Mouse (Mus musculus) liver, embryonic 15.5 days (tissue): ENCODE measurements around the gene Lpp. TPM values are rescaled to one million over a fixed set of nuclear protein-coding genes. Genes with fewer than 3 reads are reported as not detected.

Experiments used
- ATAC-seq: fragments of 200-750 bp; cut with Nextera tagmentation; 2 replicates; pipeline ENCODE4 v1.8.0; 2017; ENCODE audit warnings: moderate number of reproducible peaks, mild to moderate bottlenecking, moderate library complexity; ENCODE audit not compliant: insufficient read depth
- H3K27ac ChIP-seq: fragments of 300-500 bp; sonication (generic); replicated peaks from 2 replicates; pipeline ENCODE4 v1.5.1; 2015; ENCODE audit warnings: mild to moderate bottlenecking, inconsistent platforms
- H3K27me3 ChIP-seq: fragments of 300-500 bp; sonication (generic); 2 replicates; pipeline ENCODE4 v1.6.1; 2015; ENCODE audit warnings: mild to moderate bottlenecking, inconsistent platforms
- H3K36me3 ChIP-seq: fragments of 300-500 bp; sonication (generic); replicated peaks from 2 replicates; pipeline ENCODE4 v1.6.1; 2015; ENCODE audit warnings: moderate library complexity, mild to moderate bottlenecking, inconsistent platforms
- H3K4me1 ChIP-seq: fragments of 300-500 bp; sonication (generic); replicated peaks from 2 replicates; pipeline ENCODE4 v1.6.1; 2015; ENCODE audit warnings: inconsistent platforms
- H3K4me2 ChIP-seq: fragments of 300-500 bp; sonication (generic); 2 replicates; pipeline ENCODE4 v1.6.1; 2015; ENCODE audit warnings: moderate library complexity, mild to moderate bottlenecking, inconsistent platforms
- H3K4me3 ChIP-seq: fragments of 300-500 bp; sonication (generic); replicated peaks from 2 replicates; pipeline ENCODE4 v1.5.1; 2015; ENCODE audit warnings: mild to moderate bottlenecking, inconsistent platforms
- H3K9ac ChIP-seq: fragments of 300-500 bp; sonication (generic); 2 replicates; pipeline ENCODE4 v1.6.1; 2015; ENCODE audit warnings: moderate library complexity, mild to moderate bottlenecking, inconsistent platforms
- H3K9me3 ChIP-seq: fragments of 300-500 bp; sonication (generic); replicated peaks from 2 replicates; pipeline ENCODE4 v1.6.1; 2016; ENCODE audit warnings: inconsistent platforms
- WGBS: fragments of 180-500 bp; shearing (Covaris S2); methylation state at CpG from one replicate; pipeline ENCODE4 v1.1.7; 2015; ENCODE audit warnings: mixed read lengths; ENCODE audit not compliant: insufficient replicate concordance; 5-methylcytosine and 5-hydroxymethylcytosine counted together
- polyA plus RNA-seq: library from polyadenylated mRNA; unstranded; fragments of >200 nt; fragmentation: Nextera tagmentation; extraction: Ambion mirVana; gene quantifications from 2 replicates; pipeline ENCODE4 v1.2.1, GENCODE M21; 2015

The Lpp gene
- polyA plus RNA-seq, 1 experiment from 2014 or later, result 7.2 TPM

- Histone ChIP-seq H3K27me3 (no peaks in the 10 kb centered on the region), H3K27ac (no peak overlapping the region), H3K4me3 (no peak overlapping the region), H3K4me2 (no peak overlapping the region), H3K9me3 (no peaks in the 10 kb centered on the region), H3K4me1 (no peaks in the 10 kb centered on the region), H3K36me3 (no peaks in the 10 kb centered on the region), H3K9ac (no peak overlapping the region)
- WGBS, result 44% methylated on average over 7 of the region's 7 CpGs
- ATAC-seq, result no peak
These were observed 25.8 kb upstream of the Lpp start for GRCm38 (mm10) chr16:24367506-24367905.

GRCm38 (mm10) chr16:24376478-24376877 lies 16.8 kb upstream of the Lpp start:
- H3K27ac ChIP-seq, result no peak overlapping the region
- H3K9ac ChIP-seq, result no peak overlapping the region
- no peaks in the 10 kb centered on the region for H3K9me3 ChIP-seq
- H3K4me2 ChIP-seq, result no peak overlapping the region
- H3K4me1 ChIP-seq, result no peaks in the 10 kb centered on the region
- H3K4me3 ChIP-seq, result no peak overlapping the region
- ATAC-seq, result no peak
- H3K27me3 ChIP-seq, result no peaks in the 10 kb centered on the region
- H3K36me3 ChIP-seq, result no peaks in the 10 kb centered on the region

- Histone ChIP-seq H3K9ac (no peak overlapping the region), H3K27ac (no peak overlapping the region), H3K36me3 (no peaks in the 10 kb centered on the region), H3K9me3 (no peaks in the 10 kb centered on the region), H3K4me1 (0 out of 2 replicates have a peak, but pooled peaks cover 3% of the 10 kb centered on the region), H3K27me3 (peaks cover 36% of the 10 kb centered on the region), H3K4me3 (no peak overlapping the region), H3K4me2 (no peak overlapping the region)
- WGBS, result 65% methylated on average over 5 of the region's 5 CpGs
- ATAC-seq, result no peak
These were observed 2.7 kb upstream of the Lpp start for GRCm38 (mm10) chr16:24390596-24390995.

GRCm38 (mm10) chr16:24391111-24391510 lies 2.2 kb upstream of the Lpp start:
- Histone ChIP-seq H3K36me3 (no peaks in the 10 kb centered on the region), H3K4me2 (no peak overlapping the region), H3K27me3 (peaks cover 36% of the 10 kb centered on the region), H3K4me3 (no peak overlapping the region), H3K9ac (no peak overlapping the region), H3K4me1 (0 out of 2 replicates have a peak, but pooled peaks cover 3% of the 10 kb centered on the region), H3K27ac (no peak overlapping the region), H3K9me3 (no peaks in the 10 kb centered on the region)
- no peak for ATAC-seq
- WGBS, result 64% methylated on average over 3 of the region's 3 CpGs

GRCm38 (mm10) chr16:24391901-24392300 lies 1.4 kb upstream of the Lpp start:
- no peaks in the 10 kb centered on the region for H3K9me3 ChIP-seq
- H3K27me3 ChIP-seq, result peaks cover 36% of the 10 kb centered on the region
- H3K36me3 ChIP-seq, result no peaks in the 10 kb centered on the region
- no peak overlapping the region for H3K4me3 ChIP-seq
- WGBS, result 74% methylated on average over 7 of the region's 7 CpGs
- 0 out of 2 replicates have a peak overlapping the region, but pooled peaks have one; percentile 67 for H3K4me2 ChIP-seq
- no peak overlapping the region for H3K9ac ChIP-seq
- peaks cover 9% of the 10 kb centered on the region; the same call in 1 of the 2 replicates for H3K4me1 ChIP-seq
- H3K27ac ChIP-seq, result no peak overlapping the region
- no peak for ATAC-seq

- peak overlapping the region; percentile 58 for H3K9ac ChIP-seq
- peak overlapping the region; percentile 67 for H3K4me2 ChIP-seq
- peak overlapping the region; percentile 65 for H3K4me3 ChIP-seq
- H3K9me3 ChIP-seq, result no peaks in the 10 kb centered on the region
- under 1% methylated on average over 75 of the region's 76 CpGs for WGBS
- H3K27ac ChIP-seq, result peak overlapping the region; percentile 89
- H3K27me3 ChIP-seq, result peaks cover 36% of the 10 kb centered on the region
- H3K4me1 ChIP-seq, result peaks cover 21% of the 10 kb centered on the region; the same call in 1 of the 2 replicates
- ATAC-seq, result peak; percentile 50; the same call in 1 of the 2 replicates
- H3K36me3 ChIP-seq, result no peaks in the 10 kb centered on the region
These were observed 376 bp downstream of the Lpp start for GRCm38 (mm10) chr16:24393556-24394210.

- Histone ChIP-seq H3K27ac (peak overlapping the region; percentile 89), H3K4me2 (peak overlapping the region; percentile 67), H3K4me3 (peak overlapping the region; percentile 65), H3K27me3 (peaks cover 36% of the 10 kb centered on the region), H3K36me3 (no peaks in the 10 kb centered on the region), H3K9ac (peak overlapping the region; percentile 58; the same call in 1 of the 2 replicates), H3K4me1 (peaks cover 21% of the 10 kb centered on the region; the same call in 1 of the 2 replicates), H3K9me3 (no peaks in the 10 kb centered on the region)
- no peak for ATAC-seq
- WGBS, result 19% methylated on average over 18 of the region's 18 CpGs
These were observed 1.1 kb downstream of the Lpp start for GRCm38 (mm10) chr16:24394211-24394991.

GRCm38 (mm10) chr16:24395100-24395499 lies 1.8 kb downstream of the Lpp start:
- ATAC-seq, result no peak
- Histone ChIP-seq H3K4me1 (peaks cover 24% of the 10 kb centered on the region; the same call in 1 of the 2 replicates), H3K36me3 (no peaks in the 10 kb centered on the region), H3K9me3 (no peaks in the 10 kb centered on the region), H3K27ac (no peak overlapping the region), H3K4me2 (peak overlapping the region; percentile 67), H3K27me3 (peaks cover 36% of the 10 kb centered on the region), H3K4me3 (peak overlapping the region; percentile 65), H3K9ac (no peak overlapping the region)
- WGBS, result 60% methylated on average over 2 of the region's 2 CpGs

GRCm38 (mm10) chr16:24396504-24396903 lies 3.2 kb downstream of the Lpp start:
- Histone ChIP-seq H3K9ac (no peak overlapping the region), H3K27me3 (peaks cover 36% of the 10 kb centered on the region), H3K4me1 (peaks cover 24% of the 10 kb centered on the region; the same call in 1 of the 2 replicates), H3K9me3 (no peaks in the 10 kb centered on the region), H3K27ac (no peak overlapping the region), H3K36me3 (no peaks in the 10 kb centered on the region), H3K4me2 (no peak overlapping the region), H3K4me3 (no peak overlapping the region)
- no peak for ATAC-seq
- 70% methylated on average over 7 of the region's 7 CpGs for WGBS

- peak overlapping the region; percentile 48; the same call in 1 of the 2 replicates for H3K27ac ChIP-seq
- H3K27me3 ChIP-seq, result peaks cover 17% of the 10 kb centered on the region
- WGBS, result 24% methylated on average over 4 of the region's 4 CpGs
- peaks cover 24% of the 10 kb centered on the region; the same call in 1 of the 2 replicates for H3K4me1 ChIP-seq
- peak overlapping the region; percentile 13; the same call in 1 of the 2 replicates for H3K4me2 ChIP-seq
- no peak for ATAC-seq
- H3K4me3 ChIP-seq, result no peak overlapping the region
- H3K9ac ChIP-seq, result no peak overlapping the region
- no peaks in the 10 kb centered on the region for H3K36me3 ChIP-seq
- no peaks in the 10 kb centered on the region for H3K9me3 ChIP-seq
These were observed 5.2 kb downstream of the Lpp start for GRCm38 (mm10) chr16:24398476-24398875.

GRCm38 (mm10) chr16:24398893-24399292 lies 5.6 kb downstream of the Lpp start:
- peak overlapping the region; percentile 13; the same call in 1 of the 2 replicates for H3K4me2 ChIP-seq
- 46% methylated on average over 3 of the region's 3 CpGs for WGBS
- peak overlapping the region; percentile 48; the same call in 1 of the 2 replicates for H3K27ac ChIP-seq
- ATAC-seq, result no peak
- H3K27me3 ChIP-seq, result peaks cover 12% of the 10 kb centered on the region
- H3K9ac ChIP-seq, result no peak overlapping the region
- no peak overlapping the region for H3K4me3 ChIP-seq
- H3K4me1 ChIP-seq, result peaks cover 24% of the 10 kb centered on the region; the same call in 1 of the 2 replicates
- no peaks in the 10 kb centered on the region for H3K36me3 ChIP-seq
- no peaks in the 10 kb centered on the region for H3K9me3 ChIP-seq
